8 mouse cellular contexts compared by ENCODE assay signal in genomic region chr2:144330960-144331371, GRCm38 (mm10). TPM values are rescaled to one million over a fixed set of nuclear protein-coding genes. Genes with fewer than 3 reads are reported as not detected.
DNase-seq lines count a peak whose midpoint lies in the region; ATAC-seq and TF ChIP-seq lines count a peak whose summit lies in the region.

No protein-coding gene starts in this region.

- peaks cover 96% of the 10 kb centered on the region for H3K27me3 ChIP-seq in heart, embryonic 15.5 days
- H3K27me3 ChIP-seq in kidney, postnatal 0 days (ENCODE audit: insufficient read depth, low read length) = peaks cover 35% of the 10 kb centered on the region
- peaks cover 1% of the 10 kb centered on the region; the same call in 1 of the 2 replicates for H3K27me3 ChIP-seq in splenic B cell, adult 2 months (ENCODE audit: control insufficient read depth, insufficient read depth, low read length, poor library complexity, severe bottlenecking)

- H3K4me3 ChIP-seq in heart, embryonic 15.5 days = peak overlapping the region; percentile 66
- peak overlapping the region; percentile 57 for H3K4me3 ChIP-seq in kidney, postnatal 0 days (replicated peaks; ENCODE audit: low read depth, low read length)

- peaks cover 35% of the 10 kb centered on the region for H3K4me1 ChIP-seq in heart, embryonic 15.5 days (replicated peaks)
- peaks cover 22% of the 10 kb centered on the region; the same call in 1 of the 2 replicates for H3K4me1 ChIP-seq in kidney, postnatal 0 days (replicated peaks; ENCODE audit: insufficient read depth, low read length)

- ATAC-seq in heart, embryonic 15.5 days (replicated peaks; ENCODE audit: insufficient number of reproducible peaks, insufficient read depth, low FRiP score, low read depth) = no peak
- ATAC-seq in kidney, postnatal 0 days (replicated peaks; ENCODE audit: low FRiP score, low read depth) = peak; percentile 27

- WGBS in heart, embryonic 15.5 days = under 1% methylated on average over 50 of the region's 50 CpGs
- WGBS in kidney, postnatal 0 days = under 1% methylated on average over 44 of the region's 50 CpGs

- no peaks in the 10 kb centered on the region for H3K9me3 ChIP-seq in heart, embryonic 15.5 days (replicated peaks)
- H3K9me3 ChIP-seq in kidney, postnatal 0 days (replicated peaks; ENCODE audit: low read length) = no peaks in the 10 kb centered on the region

- no peak for TF ChIP-seq CTCF in kidney, postnatal 0 days (IDR thresholded peaks at IDR 0.05; ENCODE audit: low read depth)

- H3K36me3 ChIP-seq in heart, embryonic 15.5 days = no peaks in the 10 kb centered on the region
- no peaks in the 10 kb centered on the region for H3K36me3 ChIP-seq in kidney, postnatal 0 days (ENCODE audit: insufficient read depth, low read length)
- H3K36me3 ChIP-seq in splenic B cell, adult 2 months (ENCODE audit: control insufficient read depth, insufficient read depth, low read length, poor library complexity, severe bottlenecking) = no peaks in the 10 kb centered on the region

- peak overlapping the region; percentile 49 for H3K9ac ChIP-seq in heart, embryonic 15.5 days
- peak overlapping the region; percentile 46 for H3K9ac ChIP-seq in kidney, postnatal 0 days (ENCODE audit: low read depth, low read length)

- peak overlapping the region; percentile 97 for H3K4me2 ChIP-seq in heart, embryonic 15.5 days
- peak overlapping the region; percentile 99 for H3K4me2 ChIP-seq in kidney, postnatal 0 days (ENCODE audit: low read length)

- H3K27ac ChIP-seq in heart, embryonic 15.5 days = no peak overlapping the region
- H3K27ac ChIP-seq in kidney, postnatal 0 days = no peak overlapping the region

- DNase-seq in ovary, postnatal 14 days (ENCODE audit: low spot score) = peak; percentile 7
- no peak for DNase-seq in ovary, postnatal 36 days (ENCODE audit: low spot score)
- peak; percentile 37 for DNase-seq in embryo, embryonic 10 days (ENCODE audit: low spot score)
- DNase-seq in kidney, postnatal 0 days (ENCODE audit: low spot score) = no peak
- DNase-seq in lung, postnatal 25 days (ENCODE audit: low spot score) = peak; percentile 6
- peak; percentile 30 for DNase-seq in splenic B cell, adult 2 months (ENCODE audit: low read depth, low spot score)
- no peak for DNase-seq in frontal cortex, adult 2 months (ENCODE audit: extremely low spot score in 1 of 2, low spot score in 1 of 2)

RNA-seq across cellular contexts. Expression of gene Ovol2, which starts 1.0 kb away (rescaled TPM):
- 0.08 and 0.18 TPM in 2 replicates for polyA plus RNA-seq in heart, embryonic 15.5 days (2015; fragmentation: Nextera tagmentation; extraction: Ambion mirVana)
- 1.2 and 1.8 TPM in 2 replicates for polyA plus RNA-seq in kidney, postnatal 0 days (2015; fragmentation: Nextera tagmentation; extraction: Ambion mirVana)
- 6.1 and 8.3 TPM in 2 replicates for polyA plus RNA-seq in frontal cortex, adult 2 months (2012; rRNA removed)

RNA-seq across cellular contexts. Expression of gene Kat14, which starts 37.8 kb away (rescaled TPM):
- polyA plus RNA-seq in heart, embryonic 15.5 days (2015; fragmentation: Nextera tagmentation; extraction: Ambion mirVana) = 24.0 and 27.6 TPM in 2 replicates
- polyA plus RNA-seq in kidney, postnatal 0 days (2015; fragmentation: Nextera tagmentation; extraction: Ambion mirVana) = 36.5 and 37.5 TPM in 2 replicates
- polyA plus RNA-seq in frontal cortex, adult 2 months (2012; rRNA removed) = 33.0 TPM in 2 replicates

RNA-seq across cellular contexts. Expression of gene Pet117, which starts 37.8 kb away (rescaled TPM):
- polyA plus RNA-seq in heart, embryonic 15.5 days (2015; fragmentation: Nextera tagmentation; extraction: Ambion mirVana) = 1.7 and 3.2 TPM in 2 replicates
- polyA plus RNA-seq in kidney, postnatal 0 days (2015; fragmentation: Nextera tagmentation; extraction: Ambion mirVana) = 3.2 and 3.3 TPM in 2 replicates
- 0.76 and 1.8 TPM in 2 replicates for polyA plus RNA-seq in frontal cortex, adult 2 months (2012; rRNA removed)

Comparison
In these comparisons a context has a peak if more than half of its experiments do, and no peak if none do; other contexts are left out.
1. DNase-seq: peak in ovary, postnatal 14 days (single experiment), embryo, embryonic 10 days (single experiment), lung, postnatal 25 days (single experiment) and splenic B cell, adult 2 months (single experiment); none in ovary, postnatal 36 days (single experiment), kidney, postnatal 0 days (single experiment) and frontal cortex, adult 2 months (0 of 2).